Mouse (Mus musculus): ENCODE measurements around the gene Arhgef33. TPM values are rescaled to one million over a fixed set of nuclear protein-coding genes. Genes with fewer than 3 reads are reported as not detected.
"Not testable (repeated sequence)": the region's sequence is repeated elsewhere in the genome, so short reads cannot be mapped to it uniquely, and the experiment has no call there.

The Arhgef33 gene
- polyA plus RNA-seq, 1 experiment from 2014 or later, result 2.2 TPM

- no peak for ATAC-seq (ENCODE audit: low FRiP score, low TSS enrichment)
- no peak overlapping the region for H3K9ac ChIP-seq (ENCODE audit: low read depth, low read length)
- H3K9me3 ChIP-seq (ENCODE audit: control insufficient read depth, low read length), result no peaks in the 10 kb centered on the region
- WGBS, result 83% methylated on average over 9 of the region's 9 CpGs
- no peaks in the 10 kb centered on the region for H3K4me1 ChIP-seq (ENCODE audit: control insufficient read depth, insufficient read depth, low read length)
- no peak overlapping the region for H3K4me2 ChIP-seq (replicated peaks; ENCODE audit: low read depth, low read length)
- H3K36me3 ChIP-seq (ENCODE audit: control insufficient read depth, insufficient read depth, low read length), result no peaks in the 10 kb centered on the region
- H3K4me3 ChIP-seq (ENCODE audit: low read length), result no peak overlapping the region
- H3K27me3 ChIP-seq (ENCODE audit: control insufficient read depth, insufficient read depth, low read length), result no peaks in the 10 kb centered on the region
- H3K27ac ChIP-seq (ENCODE audit: low read depth, low read length), result no peak overlapping the region
These were observed 61.4 kb downstream of the Arhgef33 start for GRCm38 (mm10) chr17:80368606-80369005.

DNA sequence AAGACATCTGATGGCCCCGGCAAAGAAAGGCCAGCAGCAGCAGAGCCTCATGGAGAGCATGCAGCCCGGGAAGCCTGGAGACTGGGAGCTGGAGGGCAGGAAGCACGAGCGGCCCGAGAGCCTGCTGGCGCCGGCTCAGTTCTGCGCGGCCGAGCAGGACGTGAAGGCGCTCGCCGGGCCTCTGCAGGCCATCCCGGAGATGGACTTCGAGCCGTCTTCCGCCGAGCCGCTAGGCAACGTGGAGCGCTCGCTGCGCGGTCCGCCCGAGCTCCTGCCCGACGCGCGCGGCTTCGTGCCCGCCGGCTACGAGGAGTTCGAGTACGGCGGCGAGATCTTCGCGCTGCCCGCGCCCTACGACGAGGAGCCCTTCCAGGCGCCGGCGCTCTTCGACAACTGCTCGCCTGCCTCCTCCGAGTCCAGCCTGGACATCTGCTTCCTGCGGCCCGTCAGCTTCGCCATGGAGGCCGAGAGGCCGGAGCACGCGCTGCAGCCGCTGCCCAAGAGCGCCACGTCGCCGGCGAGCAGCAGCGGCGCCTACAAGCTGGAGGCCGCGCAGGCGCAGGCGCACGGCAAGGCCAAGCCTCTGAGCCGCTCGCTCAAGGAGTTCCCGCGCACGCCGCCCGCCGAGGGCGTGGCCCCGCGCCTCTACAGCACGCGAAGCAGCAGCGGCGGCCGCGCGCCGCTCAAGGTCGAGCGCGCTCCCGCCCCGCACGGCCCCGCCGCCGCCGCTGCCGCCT, 66.0 kb downstream of the Arhgef33 start, which contains the start of gene Gm10190:
TSS of gene Gm10190 (minus strand) at position 553 of the 737 bp plus-strand sequence.
- Histone ChIP-seq H3K27me3 (ENCODE audit: control insufficient read depth, insufficient read depth, low read length) (no peaks in the 10 kb centered on the region), H3K4me3 (ENCODE audit: low read length) (peak within 1 kb of the TSS; percentile 35), H3K4me1 (ENCODE audit: control insufficient read depth, insufficient read depth, low read length) (no peaks in the 10 kb centered on the region), H3K36me3 (ENCODE audit: control insufficient read depth, insufficient read depth, low read length) (no peaks in the 10 kb centered on the region), H3K27ac (ENCODE audit: low read depth, low read length) (peak within 1 kb of the TSS; percentile 14; the same call in 1 of the 2 replicates), H3K9me3 (ENCODE audit: control insufficient read depth, low read length) (no peaks in the 10 kb centered on the region), H3K4me2 (replicated peaks; ENCODE audit: low read depth, low read length) (peak within 1 kb of the TSS; percentile 76), H3K9ac (ENCODE audit: low read depth, low read length) (peak within 1 kb of the TSS; percentile 75)
- ATAC-seq (ENCODE audit: low FRiP score, low TSS enrichment), result peak; percentile 99
- WGBS, result 3% methylated on average over 95 of the region's 102 CpGs

DNA sequence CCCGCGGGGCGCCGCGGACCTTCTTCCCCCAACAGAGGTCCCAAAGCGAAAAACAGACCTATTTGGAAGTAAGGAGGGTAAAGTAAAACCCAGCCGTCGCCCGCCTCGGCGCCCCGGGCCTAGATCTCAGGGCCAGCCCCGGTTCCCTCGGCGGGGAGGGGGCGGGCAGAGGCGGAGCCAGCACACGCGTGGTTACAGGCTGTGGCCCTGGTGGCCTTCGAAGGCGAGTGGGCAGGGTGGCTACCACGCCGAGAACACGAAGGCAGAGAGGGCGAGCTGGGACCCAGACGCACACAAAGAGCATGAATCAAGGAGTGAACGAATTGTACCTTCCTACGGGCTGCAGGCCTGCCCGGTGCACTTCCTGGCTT, 66.5 kb downstream of the Arhgef33 start:
- no peaks in the 10 kb centered on the region for H3K9me3 ChIP-seq (ENCODE audit: control insufficient read depth, low read length)
- peak overlapping the region; percentile 76 for H3K4me2 ChIP-seq (replicated peaks; ENCODE audit: low read depth, low read length)
- 20% methylated on average over 29 of the region's 29 CpGs for WGBS
- H3K27me3 ChIP-seq (ENCODE audit: control insufficient read depth, insufficient read depth, low read length), result no peaks in the 10 kb centered on the region
- ATAC-seq (ENCODE audit: low FRiP score, low TSS enrichment), result peak; percentile 74
- no peaks in the 10 kb centered on the region for H3K4me1 ChIP-seq (ENCODE audit: control insufficient read depth, insufficient read depth, low read length)
- H3K9ac ChIP-seq (ENCODE audit: low read depth, low read length), result peak overlapping the region; percentile 75
- H3K36me3 ChIP-seq (ENCODE audit: control insufficient read depth, insufficient read depth, low read length), result no peaks in the 10 kb centered on the region
- H3K4me3 ChIP-seq (ENCODE audit: low read length), result peak overlapping the region; percentile 35
- no peak overlapping the region for H3K27ac ChIP-seq (ENCODE audit: low read depth, low read length)

- not testable (repeated sequence) for H3K27me3 ChIP-seq (ENCODE audit: control insufficient read depth, insufficient read depth, low read length); H3K4me2 ChIP-seq (replicated peaks; ENCODE audit: low read depth, low read length); H3K4me3 ChIP-seq (ENCODE audit: low read length); H3K36me3 ChIP-seq (ENCODE audit: control insufficient read depth, insufficient read depth, low read length); H3K9ac ChIP-seq (ENCODE audit: low read depth, low read length); H3K27ac ChIP-seq (ENCODE audit: low read depth, low read length); H3K4me1 ChIP-seq (ENCODE audit: control insufficient read depth, insufficient read depth, low read length); ATAC-seq (ENCODE audit: low FRiP score, low TSS enrichment); H3K9me3 ChIP-seq (ENCODE audit: control insufficient read depth, low read length)
These were observed 71.2 kb downstream of the Arhgef33 start for GRCm38 (mm10) chr17:80378386-80378785.

- Histone ChIP-seq H3K27ac (ENCODE audit: low read depth, low read length) (no peak overlapping the region), H3K9ac (ENCODE audit: low read depth, low read length) (no peak overlapping the region), H3K4me1 (ENCODE audit: control insufficient read depth, insufficient read depth, low read length) (no peaks in the 10 kb centered on the region), H3K36me3 (ENCODE audit: control insufficient read depth, insufficient read depth, low read length) (no peaks in the 10 kb centered on the region), H3K27me3 (ENCODE audit: control insufficient read depth, insufficient read depth, low read length) (no peaks in the 10 kb centered on the region), H3K4me2 (replicated peaks; ENCODE audit: low read depth, low read length) (no peak overlapping the region), H3K4me3 (ENCODE audit: low read length) (no peak overlapping the region), H3K9me3 (ENCODE audit: control insufficient read depth, low read length) (no peaks in the 10 kb centered on the region)
- no peak for ATAC-seq (ENCODE audit: low FRiP score, low TSS enrichment)
- WGBS, result 77% methylated on average over 1 of the region's 1 CpGs
These were observed 78.5 kb downstream of the Arhgef33 start for GRCm38 (mm10) chr17:80385671-80386070.

DNA sequence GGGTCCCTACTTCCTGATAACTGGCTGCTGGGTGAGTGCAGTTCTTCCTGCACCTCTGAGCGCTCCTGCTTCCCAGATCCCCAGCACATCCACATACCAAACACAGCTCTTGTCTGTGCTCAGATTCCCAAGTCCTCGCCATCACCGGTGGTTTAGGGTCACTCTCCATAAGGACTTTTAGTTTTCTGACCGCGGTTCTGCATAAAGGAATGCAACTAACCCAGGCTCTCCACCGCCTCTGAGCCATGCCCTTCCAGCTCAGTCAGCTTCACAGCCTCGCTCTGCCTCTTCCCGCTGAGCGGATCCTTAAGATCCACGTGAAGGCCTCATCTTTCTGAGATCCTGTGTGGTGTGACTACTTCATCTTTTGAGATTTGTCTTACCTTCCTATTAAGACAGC, 82.8 kb downstream of the Arhgef33 start:
- Histone ChIP-seq H3K27ac (ENCODE audit: low read depth, low read length) (no peak overlapping the region), H3K4me3 (ENCODE audit: low read length) (no peak overlapping the region), H3K27me3 (ENCODE audit: control insufficient read depth, insufficient read depth, low read length) (no peaks in the 10 kb centered on the region), H3K9me3 (ENCODE audit: control insufficient read depth, low read length) (no peaks in the 10 kb centered on the region), H3K9ac (ENCODE audit: low read depth, low read length) (no peak overlapping the region), H3K36me3 (ENCODE audit: control insufficient read depth, insufficient read depth, low read length) (no peaks in the 10 kb centered on the region), H3K4me1 (ENCODE audit: control insufficient read depth, insufficient read depth, low read length) (no peaks in the 10 kb centered on the region), H3K4me2 (replicated peaks; ENCODE audit: low read depth, low read length) (no peak overlapping the region)
- ATAC-seq (ENCODE audit: low FRiP score, low TSS enrichment), result no peak
- WGBS, result 70% methylated on average over 10 of the region's 10 CpGs

GRCm38 (mm10) chr17:80391423-80392403, 84.5 kb downstream of the Arhgef33 start:
- H3K9ac ChIP-seq (ENCODE audit: low read depth, low read length), result no peak overlapping the region

DNA sequence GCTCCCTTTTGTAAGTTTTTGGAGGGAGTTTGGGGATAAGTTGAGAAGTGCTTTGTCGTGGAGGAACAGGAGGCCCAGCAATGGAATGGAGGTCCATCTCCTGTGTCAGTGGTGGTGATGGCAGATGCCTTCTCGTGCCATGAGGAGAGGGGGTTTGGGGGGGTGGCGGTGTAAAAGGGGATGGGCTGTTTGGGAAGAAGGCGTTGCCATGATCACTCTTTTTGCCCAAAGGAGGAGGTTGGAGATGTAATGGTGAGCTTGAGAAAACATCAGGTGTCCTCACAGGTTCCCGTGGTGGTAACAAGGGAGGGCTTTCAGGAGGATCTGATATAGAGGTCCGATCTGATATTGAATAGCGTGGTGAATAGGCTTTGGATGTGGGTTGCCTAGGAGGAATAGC, 91.0 kb downstream of the Arhgef33 start:
- H3K9me3 ChIP-seq (ENCODE audit: control insufficient read depth, low read length), result no peaks in the 10 kb centered on the region
- ATAC-seq (ENCODE audit: low FRiP score, low TSS enrichment), result no peak
- 93% methylated on average over 7 of the region's 7 CpGs for WGBS
- no peak overlapping the region for H3K4me2 ChIP-seq (replicated peaks; ENCODE audit: low read depth, low read length)
- H3K36me3 ChIP-seq (ENCODE audit: control insufficient read depth, insufficient read depth, low read length), result peaks cover 36% of the 10 kb centered on the region; the same call in 1 of the 2 replicates
- no peak overlapping the region for H3K9ac ChIP-seq (ENCODE audit: low read depth, low read length)
- H3K4me1 ChIP-seq (ENCODE audit: control insufficient read depth, insufficient read depth, low read length), result no peaks in the 10 kb centered on the region
- no peak overlapping the region for H3K27ac ChIP-seq (ENCODE audit: low read depth, low read length)
- no peaks in the 10 kb centered on the region for H3K27me3 ChIP-seq (ENCODE audit: control insufficient read depth, insufficient read depth, low read length)
- H3K4me3 ChIP-seq (ENCODE audit: low read length), result no peak overlapping the region

More at GRCm38 (mm10) chr17:80391423-80392403, 84.5 kb downstream of the Arhgef33 start:
- H3K4me1 ChIP-seq (ENCODE audit: control insufficient read depth, insufficient read depth, low read length), result no peaks in the 10 kb centered on the region
- no peaks in the 10 kb centered on the region for H3K9me3 ChIP-seq (ENCODE audit: control insufficient read depth, low read length)
- no peak overlapping the region for H3K27ac ChIP-seq (ENCODE audit: low read depth, low read length)
- ATAC-seq (ENCODE audit: low FRiP score, low TSS enrichment), result peak; percentile 95
- WGBS, result 10% methylated on average over 17 of the region's 17 CpGs
- peak overlapping the region; percentile 68 for H3K4me2 ChIP-seq (replicated peaks; ENCODE audit: low read depth, low read length)
- H3K36me3 ChIP-seq (ENCODE audit: control insufficient read depth, insufficient read depth, low read length), result no peaks in the 10 kb centered on the region
- no peaks in the 10 kb centered on the region for H3K27me3 ChIP-seq (ENCODE audit: control insufficient read depth, insufficient read depth, low read length)
- H3K4me3 ChIP-seq (ENCODE audit: low read length), result peak overlapping the region; percentile 45

GRCm38 (mm10) chr17:80411182-80411581, 104.0 kb downstream of the Arhgef33 start:
- Histone ChIP-seq H3K27me3 (ENCODE audit: control insufficient read depth, insufficient read depth, low read length) (no peaks in the 10 kb centered on the region), H3K36me3 (ENCODE audit: control insufficient read depth, insufficient read depth, low read length) (peaks cover 76% of the 10 kb centered on the region), H3K9ac (ENCODE audit: low read depth, low read length) (no peak overlapping the region), H3K27ac (ENCODE audit: low read depth, low read length) (no peak overlapping the region), H3K4me2 (replicated peaks; ENCODE audit: low read depth, low read length) (no peak overlapping the region), H3K4me1 (ENCODE audit: control insufficient read depth, insufficient read depth, low read length) (no peaks in the 10 kb centered on the region), H3K4me3 (ENCODE audit: low read length) (no peak overlapping the region), H3K9me3 (ENCODE audit: control insufficient read depth, low read length) (no peaks in the 10 kb centered on the region)
- WGBS, result 73% methylated on average over 1 of the region's 1 CpGs
- ATAC-seq (ENCODE audit: low FRiP score, low TSS enrichment), result no peak
